8 mouse cellular contexts compared by ENCODE assay signal in the genomic region with DNA sequence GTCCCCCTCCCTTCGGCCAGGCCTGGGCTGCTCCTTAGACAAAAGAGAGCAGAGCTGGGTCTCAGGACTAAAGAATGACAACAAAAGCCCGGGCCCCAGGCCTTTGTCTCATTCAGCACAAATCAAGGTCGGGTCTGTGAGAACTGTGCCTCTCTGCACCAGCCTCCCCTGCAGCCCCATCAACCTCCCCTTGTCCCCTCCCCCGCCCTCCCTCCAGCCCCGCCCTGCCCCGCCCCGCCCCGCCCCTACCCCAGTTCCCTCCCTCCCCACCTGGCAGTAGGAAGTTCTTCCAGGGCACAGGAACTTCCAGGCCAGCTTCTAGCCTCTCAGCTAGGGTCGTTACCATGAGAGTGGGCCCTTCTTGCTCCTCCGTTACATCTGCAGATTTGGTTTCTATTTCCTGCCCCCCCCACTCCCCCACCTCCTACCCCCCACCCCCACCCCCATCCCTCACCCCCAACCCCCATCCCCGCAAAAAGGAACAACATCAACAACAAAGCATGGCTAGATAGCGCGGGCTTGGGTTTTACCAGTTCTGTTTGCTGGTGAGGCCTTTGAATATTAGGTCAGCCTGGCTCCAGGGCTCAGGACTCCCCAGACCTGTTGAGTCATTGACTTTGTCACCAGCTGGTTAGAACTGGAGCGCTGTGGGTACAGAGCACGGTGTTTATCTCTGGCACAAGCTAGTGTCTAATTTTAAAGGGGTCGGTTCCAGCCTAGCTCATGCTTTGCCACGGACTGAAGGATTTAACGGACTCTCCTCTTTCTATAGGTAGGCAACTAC.
DNase-seq lines count a peak whose midpoint lies in the region; ATAC-seq and TF ChIP-seq lines count a peak whose summit lies in the region.

No protein-coding gene starts in this region.

- no peaks in the 10 kb centered on the region for H3K9me3 ChIP-seq in lung, postnatal 0 days (ENCODE audit: low read length)
- no peaks in the 10 kb centered on the region for H3K9me3 ChIP-seq in forebrain, embryonic 12.5 days
- H3K9me3 ChIP-seq in midbrain, postnatal 0 days (ENCODE audit: low read length), result no peaks in the 10 kb centered on the region

- TF ChIP-seq EP300 in lung, postnatal 0 days (IDR thresholded peaks at IDR 0.05), result no peak

- no peak overlapping the region for H3K27ac ChIP-seq in lung, postnatal 0 days (ENCODE audit: low read length)
- H3K27ac ChIP-seq in forebrain, embryonic 12.5 days, result peak overlapping the region; percentile 75
- H3K27ac ChIP-seq in midbrain, postnatal 0 days (ENCODE audit: low read depth, low read length), result no peak overlapping the region

- WGBS in lung, postnatal 0 days, result 27% methylated on average over 14 of the region's 18 CpGs
- 2% methylated on average over 16 of the region's 18 CpGs for WGBS in forebrain, embryonic 12.5 days
- WGBS in midbrain, postnatal 0 days, result 21% methylated on average over 14 of the region's 18 CpGs

- ATAC-seq in lung, postnatal 0 days, result peak; percentile 55; the same call in 1 of the 2 replicates
- peak; percentile 93 for ATAC-seq in forebrain, embryonic 12.5 days (ENCODE audit: low FRiP score)
- peak; percentile 54; the same call in 1 of the 2 replicates for ATAC-seq in midbrain, postnatal 0 days (ENCODE audit: low FRiP score)

- H3K9ac ChIP-seq in lung, postnatal 0 days (replicated peaks; ENCODE audit: low read depth), result no peak overlapping the region
- H3K9ac ChIP-seq in forebrain, embryonic 12.5 days, result no peak overlapping the region
- H3K9ac ChIP-seq in midbrain, postnatal 0 days (replicated peaks; ENCODE audit: low read length, poor library complexity, severe bottlenecking), result no peak overlapping the region

- H3K4me3 ChIP-seq in lung, postnatal 0 days (ENCODE audit: low read depth, low read length), result no peak overlapping the region
- no peak overlapping the region for H3K4me3 ChIP-seq in forebrain, embryonic 12.5 days (replicated peaks)
- H3K4me3 ChIP-seq in midbrain, postnatal 0 days (ENCODE audit: low read depth, low read length), result no peak overlapping the region

- H3K27me3 ChIP-seq in lung, postnatal 0 days (replicated peaks; ENCODE audit: insufficient read depth, low read length), result no peaks in the 10 kb centered on the region
- H3K27me3 ChIP-seq in forebrain, embryonic 12.5 days, result no peaks in the 10 kb centered on the region
- no peaks in the 10 kb centered on the region for H3K27me3 ChIP-seq in midbrain, postnatal 0 days (ENCODE audit: insufficient read depth, low read length)

- H3K4me1 ChIP-seq in lung, postnatal 0 days (ENCODE audit: insufficient read depth, low read depth, low read length), result peaks cover 8% of the 10 kb centered on the region; the same call in 1 of the 2 replicates
- peaks cover 34% of the 10 kb centered on the region for H3K4me1 ChIP-seq in forebrain, embryonic 12.5 days
- H3K4me1 ChIP-seq in midbrain, postnatal 0 days (ENCODE audit: insufficient read depth, low read length), result 0 out of 2 replicates have a peak, but pooled peaks cover 3% of the 10 kb centered on the region

- no peak for TF ChIP-seq CTCF in lung, postnatal 0 days (IDR thresholded peaks at IDR 0.05)
- TF ChIP-seq CTCF in midbrain, postnatal 0 days (IDR thresholded peaks at IDR 0.05), result no peak

- peak; percentile 45 for DNase-seq in lung, postnatal 0 days (ENCODE audit: low spot score)
- DNase-seq in lung, postnatal 4 days, result no peak
- DNase-seq in kidney, postnatal 10 days, result peak; percentile 34
- no peak for DNase-seq in midbrain, postnatal 0 days (ENCODE audit: low spot score)
- no peak for DNase-seq in left cerebral cortex, adult 11 months (ENCODE audit: low spot score)
- no peak for DNase-seq in frontal cortex, postnatal 25 days (ENCODE audit: low spot score in 2 of 2)
- DNase-seq in lung, adult 18-20 months, result no peak

- no peaks in the 10 kb centered on the region for H3K36me3 ChIP-seq in lung, postnatal 0 days (ENCODE audit: insufficient read depth, low read length)
- no peaks in the 10 kb centered on the region for H3K36me3 ChIP-seq in forebrain, embryonic 12.5 days (replicated peaks)
- no peaks in the 10 kb centered on the region for H3K36me3 ChIP-seq in midbrain, postnatal 0 days (ENCODE audit: insufficient read depth, low read length)

- no peak overlapping the region for H3K4me2 ChIP-seq in lung, postnatal 0 days (replicated peaks; ENCODE audit: low read depth, low read length)
- H3K4me2 ChIP-seq in forebrain, embryonic 12.5 days, result peak overlapping the region; percentile 27
- no peak overlapping the region for H3K4me2 ChIP-seq in midbrain, postnatal 0 days (ENCODE audit: low read depth, low read length, poor library complexity, severe bottlenecking)

Comparison
In these comparisons a context has a peak if more than half of its experiments do, and no peak if none do; other contexts are left out.
1. DNase-seq: peak in lung, postnatal 0 days (single experiment) and kidney, postnatal 10 days (single experiment); none in lung, postnatal 4 days (0 of 2), midbrain, postnatal 0 days (single experiment), left cerebral cortex, adult 11 months (single experiment), frontal cortex, postnatal 25 days (0 of 2) and lung, adult 18-20 months (0 of 2).
2. Peak in every context shown above with its lines, with median percentiles within 50 percentile points of each other: ATAC-seq.